ENCODE assay signal across 9 mouse cellular contexts in genomic region chr8:88455434-88456020, GRCm38 (mm10).
DNase-seq lines count a peak whose midpoint lies in the region; ATAC-seq and TF ChIP-seq lines count a peak whose summit lies in the region.
"Had no signal": no experiment of that assay in that cellular context is flagged by ENCODE, and none has a peak within 500 bp of the region (broad histone marks: within the 10 kb centered on the region; RNA-seq: fewer than 3 reads in every experiment).

No protein-coding gene starts in this region.

- 17% methylated on average over 28 of the region's 28 CpGs for whole genome bisulfite sequencing in thymus, adult 2 months
- 8% methylated on average over 28 of the region's 28 CpGs for WGBS in hindbrain, embryonic 12.5 days
- 9% methylated on average over 28 of the region's 28 CpGs for WGBS in midbrain, embryonic 10.5 days

- H3K27me3 ChIP-seq in thymus, adult 2 months (ENCODE audit: control insufficient read depth, insufficient read depth, low read length): peaks cover 16% of the 10 kb centered on the region
- H3K27me3 ChIP-seq in hindbrain, embryonic 12.5 days: peaks cover 27% of the 10 kb centered on the region
- H3K27me3 ChIP-seq in midbrain, embryonic 10.5 days (ENCODE audit: low read depth, poor library complexity, severe bottlenecking): peaks cover 54% of the 10 kb centered on the region

- peak; percentile 45 for DNase-seq in cerebellum, adult 11-12 months
- no peak for DNase-seq in cerebellum, adult 8-10 months
- peak; percentile 19 for DNase-seq in thymus, postnatal 0 days (ENCODE audit: low spot score)
- no peak for DNase-seq in thymus, adult 2 months
- peak; percentile 84 for DNase-seq in midbrain, embryonic 10.5 days (ENCODE audit: low spot score)

- H3K9ac ChIP-seq in hindbrain, embryonic 12.5 days: peak overlapping the region; percentile 27; the same call in 1 of the 2 replicates

- peaks cover 14% of the 10 kb centered on the region for H3K9me3 ChIP-seq in hindbrain, embryonic 12.5 days (replicated peaks)
- H3K9me3 ChIP-seq in midbrain, embryonic 10.5 days (replicated peaks): peaks cover 25% of the 10 kb centered on the region

- no peak for TF ChIP-seq POLR2A in thymus, adult 2 months (IDR thresholded peaks at IDR 0.05; ENCODE audit: control insufficient read depth, extremely low read depth, insufficient read depth, low read length, poor library complexity)

- no peak for TF ChIP-seq CTCF in thymus, adult 2 months (IDR thresholded peaks at IDR 0.05; ENCODE audit: borderline replicate concordance, control insufficient read depth, extremely low read depth, insufficient read depth, low read length, poor library complexity)

- ATAC-seq in hindbrain, embryonic 12.5 days (ENCODE audit: low FRiP score): no peak
- no peak for ATAC-seq in CD4-positive, CD25-positive, alpha-beta regulatory T cell, adult 4 months
- no peak for ATAC-seq in erythroblast, adult 5-6 weeks (replicated peaks; ENCODE audit: low FRiP score, poor library complexity, severe bottlenecking)

- no peak overlapping the region for H3K4me3 ChIP-seq in thymus, adult 2 months (ENCODE audit: control insufficient read depth, insufficient read depth, low read length)
- H3K4me3 ChIP-seq in hindbrain, embryonic 12.5 days: peak overlapping the region; percentile 12
- H3K4me3 ChIP-seq in midbrain, embryonic 10.5 days: peak overlapping the region; percentile 62
- H3K4me3 ChIP-seq: myocyte had no signal

- no peaks in the 10 kb centered on the region for H3K36me3 ChIP-seq in thymus, adult 2 months (ENCODE audit: control insufficient read depth, insufficient read depth, low read length)
- H3K36me3 ChIP-seq in hindbrain, embryonic 12.5 days: no peaks in the 10 kb centered on the region
- H3K36me3 ChIP-seq in midbrain, embryonic 10.5 days: no peaks in the 10 kb centered on the region; the same call in 1 of the 2 replicates

- peaks cover 21% of the 10 kb centered on the region for H3K4me1 ChIP-seq in thymus, adult 2 months (replicated peaks; ENCODE audit: control insufficient read depth, insufficient read depth, low read length)
- peaks cover 32% of the 10 kb centered on the region for H3K4me1 ChIP-seq in hindbrain, embryonic 12.5 days
- peaks cover 58% of the 10 kb centered on the region for H3K4me1 ChIP-seq in midbrain, embryonic 10.5 days

- H3K27ac ChIP-seq in thymus, adult 2 months (ENCODE audit: control insufficient read depth, insufficient read depth, low read length): no peak overlapping the region
- H3K27ac ChIP-seq in hindbrain, embryonic 12.5 days: peak overlapping the region; percentile 14; the same call in 1 of the 2 replicates
- peak overlapping the region; percentile 91 for H3K27ac ChIP-seq in midbrain, embryonic 10.5 days (replicated peaks)

- peak overlapping the region; percentile 73 for H3K4me2 ChIP-seq in hindbrain, embryonic 12.5 days (replicated peaks)

Comparison
In these comparisons a context has a peak if more than half of its experiments do, and no peak if none do; other contexts are left out.
1. DNase-seq: peak in cerebellum, adult 11-12 months (single experiment), thymus, postnatal 0 days (single experiment) and midbrain, embryonic 10.5 days (single experiment); none in cerebellum, adult 8-10 months (single experiment) and thymus, adult 2 months (single experiment).